Mouse (Mus musculus) myocyte (in vitro differentiated cells): Measurements from ENCODE around the gene Myef2. TPM values are rescaled to one million over a fixed set of nuclear protein-coding genes. Genes with fewer than 3 reads are reported as not detected.

Source experiments
- H3K27me3 ChIP-seq: one replicate; pipeline ENCODE4 v1.6.1; 2011; ENCODE audit not compliant: control insufficient read depth, insufficient read depth, insufficient read length
- H3K36me3 ChIP-seq: one replicate; pipeline ENCODE4 v1.6.1; 2011; ENCODE audit not compliant: control insufficient read depth, insufficient read depth
- H3K4me2 ChIP-seq: one replicate; pipeline ENCODE4 v1.6.1; 2011; ENCODE audit warnings: low read depth, control low read depth
- H3K4me3 ChIP-seq: one replicate; pipeline ENCODE4 v1.5.1; 2011; ENCODE audit warnings: mild to moderate bottlenecking, control low read depth, moderate library complexity
- H3K79me2 ChIP-seq: one replicate; pipeline ENCODE4 v1.6.1; 2011; ENCODE audit not compliant: control insufficient read depth, insufficient read depth
- H3ac ChIP-seq: one replicate; pipeline ENCODE4 v1.6.1; 2011; ENCODE audit not compliant: control insufficient read depth, insufficient read length
- CEBPB ChIP-seq: IDR thresholded peaks from 2 replicates; pipeline ENCODE4 v1.6.1; 2011; ENCODE audit warnings: mild to moderate bottlenecking, moderate library complexity; ENCODE audit not compliant: poor library complexity, insufficient read depth, severe bottlenecking
- E2F4 ChIP-seq: IDR thresholded peaks from one replicate; pipeline ENCODE4 v1.6.1; 2011; ENCODE audit warnings: mild to moderate bottlenecking, control low read depth, moderate library complexity; ENCODE audit not compliant: insufficient read depth
- MAX ChIP-seq: IDR thresholded peaks from one replicate; pipeline ENCODE4 v1.6.1; 2011; ENCODE audit warnings: low read depth, mild to moderate bottlenecking, control low read depth
- MYOD1 ChIP-seq, 3 experiments: IDR thresholded peaks; one replicate each; pipeline ENCODE4 v1.6.1; 2011; ENCODE audit warnings: control low read depth in 2 of 3, low read depth in 2 of 3, mild to moderate bottlenecking in 2 of 3, moderate library complexity in 1 of 3; ENCODE audit not compliant: insufficient read length in 2 of 3, control insufficient read depth in 1 of 3
- MYOG ChIP-seq, 3 experiments: IDR thresholded peaks; one replicate each; pipeline ENCODE4 v1.6.1; 2011; ENCODE audit warnings: control low read depth in 2 of 3, low read depth in 2 of 3, mild to moderate bottlenecking in 2 of 3; ENCODE audit not compliant: insufficient read length in 2 of 3, control insufficient read depth in 1 of 3, insufficient read depth in 1 of 3
- POLR2A ChIP-seq: IDR thresholded peaks from one replicate; pipeline ENCODE4 v1.6.1; 2011; ENCODE audit warnings: low read depth, mild to moderate bottlenecking, control low read depth, moderate library complexity; ENCODE audit not compliant: insufficient read length
- POLR2AphosphoS2 ChIP-seq: IDR thresholded peaks from one replicate; pipeline ENCODE4 v1.6.1; 2011; ENCODE audit warnings: low read depth, control low read depth; ENCODE audit not compliant: insufficient read length
- REST ChIP-seq: IDR thresholded peaks from one replicate; pipeline ENCODE4 v1.6.1; 2011; ENCODE audit warnings: mild to moderate bottlenecking, control low read depth, moderate library complexity; ENCODE audit not compliant: insufficient read depth, insufficient read length
- SRF ChIP-seq: IDR thresholded peaks from one replicate; pipeline ENCODE4 v1.6.1; 2011; ENCODE audit warnings: low read depth; ENCODE audit not compliant: control insufficient read depth, insufficient read length
- TCF12 ChIP-seq: IDR thresholded peaks from one replicate; pipeline ENCODE4 v1.6.1; 2011; ENCODE audit warnings: mild to moderate bottlenecking, control low read depth; ENCODE audit not compliant: poor library complexity, insufficient read depth, severe bottlenecking
- TCF3 ChIP-seq: IDR thresholded peaks from one replicate; pipeline ENCODE4 v1.6.1; 2011; ENCODE audit warnings: low read depth, control low read depth; ENCODE audit not compliant: insufficient read length
- USF1 ChIP-seq: IDR thresholded peaks from one replicate; pipeline ENCODE4 v1.6.1; 2011; ENCODE audit warnings: low read depth, mild to moderate bottlenecking, control low read depth, moderate library complexity
- polyA plus RNA-seq: library from polyadenylated mRNA; unstranded; fragments of >200 nt; fragmentation: generic; extraction: Trizol; gene quantifications from one replicate; pipeline ENCODE4 v1.2.1, GENCODE M21; 2012; ENCODE audit warnings: missing spikeins

Gene Myef2
- polyA plus RNA-seq, 1 experiment: 27.8 TPM

- H3K79me2 ChIP-seq: no peaks in the 10 kb centered on the region
- no peaks in the 10 kb centered on the region for H3K27me3 ChIP-seq
- no peak overlapping the region for H3ac ChIP-seq
- no peaks in the 10 kb centered on the region for H3K36me3 ChIP-seq
- H3K4me2 ChIP-seq: no peak overlapping the region
- H3K4me3 ChIP-seq: no peak overlapping the region
- no peak for TF ChIP-seq MYOG (IDR thresholded peaks at IDR 0.05; ENCODE audit: control insufficient read depth in 1 of 3, insufficient read depth in 1 of 3, insufficient read length in 2 of 3, low read depth in 2 of 3)
- TF ChIP-seq TCF3: no peak
- TF ChIP-seq POLR2A: no peak
- TF ChIP-seq CEBPB: no peak
- no peak for TF ChIP-seq USF1
- TF ChIP-seq MYOD1 (IDR thresholded peaks at IDR 0.05; ENCODE audit: control insufficient read depth in 1 of 3, insufficient read length in 2 of 3, low read depth in 2 of 3): no peak
- TF ChIP-seq E2F4: no peak
- TF ChIP-seq SRF: no peak
- TF ChIP-seq TCF12: no peak
- no peak for TF ChIP-seq MAX
- TF ChIP-seq REST: no peak
- no peak for TF ChIP-seq POLR2AphosphoS2
These were observed 18.9 kb upstream of the Myef2 start for GRCm38 (mm10) chr2:125142336-125142735.

- no peak for TF ChIP-seq CEBPB
- TF ChIP-seq MAX: no peak
- no peak for TF ChIP-seq MYOG (IDR thresholded peaks at IDR 0.05; ENCODE audit: control insufficient read depth in 1 of 3, insufficient read depth in 1 of 3, insufficient read length in 2 of 3, low read depth in 2 of 3)
- TF ChIP-seq REST: no peak
- TF ChIP-seq TCF12: no peak
- TF ChIP-seq SRF: no peak
- TF ChIP-seq TCF3: no peak
- TF ChIP-seq USF1: no peak
- no peak for TF ChIP-seq E2F4
- no peak for TF ChIP-seq POLR2AphosphoS2
- TF ChIP-seq MYOD1 (IDR thresholded peaks at IDR 0.05; ENCODE audit: control insufficient read depth in 1 of 3, insufficient read length in 2 of 3, low read depth in 2 of 3): no peak
- TF ChIP-seq POLR2A: no peak
- H3K27me3 ChIP-seq: no peaks in the 10 kb centered on the region
- H3K79me2 ChIP-seq: no peaks in the 10 kb centered on the region
- H3K4me2 ChIP-seq: peak overlapping the region; percentile 99
- H3K36me3 ChIP-seq: no peaks in the 10 kb centered on the region
- peak overlapping the region; percentile 9 for H3K4me3 ChIP-seq
- H3ac ChIP-seq: no peak overlapping the region
These were observed 13.4 kb upstream of the Myef2 start for GRCm38 (mm10) chr2:125136846-125137245.

- H3K4me3 ChIP-seq: peak within 1 kb of the TSS; percentile 9
- H3K36me3 ChIP-seq: no peaks in the 10 kb centered on the region
- peak within 1 kb of the TSS; percentile 99 for H3K4me2 ChIP-seq
- H3ac ChIP-seq: no peak within 1 kb of the TSS
- no peak for TF ChIP-seq USF1
- TF ChIP-seq POLR2A: no peak
- TF ChIP-seq SRF: no peak
- TF ChIP-seq E2F4: no peak
- no peak for TF ChIP-seq POLR2AphosphoS2
- TF ChIP-seq TCF3: no peak
- TF ChIP-seq MAX: peak; percentile 79
- TF ChIP-seq MYOD1 (IDR thresholded peaks at IDR 0.05; ENCODE audit: control insufficient read depth in 1 of 3, insufficient read length in 2 of 3, low read depth in 2 of 3): peak in 1 of 3 experiments; percentile 4
- peak; percentile 94 for TF ChIP-seq REST
- TF ChIP-seq MYOG (IDR thresholded peaks at IDR 0.05; ENCODE audit: control insufficient read depth in 1 of 3, insufficient read depth in 1 of 3, insufficient read length in 2 of 3, low read depth in 2 of 3): peak in 1 of 3 experiments; percentile 6
- no peak for TF ChIP-seq CEBPB
- no peak for TF ChIP-seq TCF12
- H3K27me3 ChIP-seq: no peaks in the 10 kb centered on the region
- H3K79me2 ChIP-seq: no peaks in the 10 kb centered on the region
These were observed 12.7 kb upstream of the Myef2 start, which contains the start of gene Ctxn2 for GRCm38 (mm10) chr2:125135903-125136811. TSS of gene Ctxn2 (plus strand) at chr2:125136692.

- no peaks in the 10 kb centered on the region for H3K36me3 ChIP-seq
- no peak overlapping the region for H3K4me2 ChIP-seq
- TF ChIP-seq TCF3 (peak; percentile 83), MYOD1 (IDR thresholded peaks at IDR 0.05; ENCODE audit: control insufficient read depth in 1 of 3, insufficient read length in 2 of 3, low read depth in 2 of 3) (peak; percentile 74 to 96 (median 95)), REST (peak; percentile 13), TCF12 (peak; percentile 90), USF1 (no peak), POLR2A (no peak), MYOG (IDR thresholded peaks at IDR 0.05; ENCODE audit: control insufficient read depth in 1 of 3, insufficient read depth in 1 of 3, insufficient read length in 2 of 3, low read depth in 2 of 3) (peak; percentile 92 to 98 (median 95)), MAX (no peak)
- H3K79me2 ChIP-seq: no peaks in the 10 kb centered on the region
- H3K27me3 ChIP-seq: no peaks in the 10 kb centered on the region
- no peak overlapping the region for H3ac ChIP-seq
- no peak overlapping the region for H3K4me3 ChIP-seq
These were observed 10.7 kb upstream of the Myef2 start for GRCm38 (mm10) chr2:125134113-125134512.
